Mouse (Mus musculus): Measurements from ENCODE around the gene Sap30l. TPM values are rescaled to one million over a fixed set of nuclear protein-coding genes. Genes with fewer than 3 reads are reported as not detected.

The Sap30l gene
- total RNA-seq (2015; ENCODE audit: low replicate concordance) = 1.8 and 11.7 TPM in 2 replicates
- total RNA-seq (2017; ENCODE audit: low replicate concordance) = 1.3 and 5.9 TPM in 2 replicates

DNA sequence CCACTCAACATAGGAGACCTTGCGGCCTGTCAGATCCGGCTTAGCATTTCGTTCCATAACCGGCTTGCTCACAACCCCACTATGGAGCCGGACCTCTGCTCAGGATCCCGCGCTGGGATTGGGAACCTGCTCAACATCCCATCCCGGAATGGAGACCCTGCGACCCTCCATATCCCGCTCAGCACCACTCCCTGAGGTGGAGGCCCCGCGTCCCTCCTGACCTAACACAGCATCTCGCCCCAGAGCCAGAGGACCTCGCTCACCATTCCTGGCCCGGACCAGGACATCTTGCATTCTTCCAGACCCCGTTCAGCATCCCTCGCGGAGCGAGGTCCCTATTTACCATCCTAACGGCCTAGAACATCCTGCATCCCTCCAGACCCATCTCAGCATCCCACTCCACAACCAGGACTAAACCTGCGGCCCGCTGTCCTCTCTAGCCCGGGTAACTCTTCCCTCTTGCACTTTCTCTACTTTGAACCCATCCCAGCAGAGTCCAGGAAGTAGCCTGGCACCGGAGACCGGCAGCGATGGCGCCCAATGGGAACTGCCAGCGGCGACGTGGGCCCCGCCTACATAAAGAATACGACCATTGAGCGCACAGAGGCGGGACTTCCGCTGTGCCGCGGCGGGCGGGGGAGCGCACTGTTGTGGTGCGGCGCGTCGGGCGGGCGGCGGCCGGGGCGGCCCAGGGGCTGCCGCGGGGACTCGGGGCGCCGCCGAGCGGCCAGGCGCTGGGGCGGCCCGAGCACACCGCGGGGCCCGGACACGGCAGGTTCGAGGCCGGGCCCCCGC is at the start of gene Sap30l:
TSS of gene Sap30l (plus strand) at position 667 of the 795 bp plus-strand sequence.
- peak; percentile 100 for ATAC-seq (replicated peaks; ENCODE audit: low FRiP score, poor library complexity, severe bottlenecking)

DNA sequence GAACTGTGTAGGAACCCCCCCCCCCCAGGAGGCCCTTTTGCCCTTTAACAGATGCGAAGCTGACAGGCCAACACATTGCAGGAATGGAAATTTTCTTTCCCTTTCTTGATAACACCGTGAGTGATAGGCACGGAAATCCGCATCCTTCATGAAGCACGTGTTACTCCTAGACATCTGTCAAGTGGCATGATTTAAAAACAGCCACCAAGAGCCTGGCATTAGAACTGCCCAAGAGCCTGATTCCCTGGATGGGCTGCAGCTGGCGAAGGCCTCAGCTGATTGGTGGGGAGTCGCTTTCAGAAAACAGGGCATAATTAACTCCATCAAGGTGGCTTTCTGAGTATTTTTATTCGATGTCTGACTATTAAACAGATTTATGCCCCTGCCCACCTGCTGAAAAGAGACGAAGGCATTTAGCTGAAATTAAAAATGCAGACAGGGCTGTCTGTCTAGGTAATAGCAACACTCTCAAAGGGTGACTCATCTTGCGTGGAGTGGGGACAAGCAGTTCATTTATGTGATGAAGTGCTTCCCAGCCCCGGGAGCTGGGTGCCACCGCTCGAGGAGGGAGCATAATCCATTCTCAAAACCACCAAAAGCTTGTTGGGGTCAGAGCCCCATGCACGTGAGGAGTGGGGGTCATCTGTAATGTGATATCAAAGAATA is 47.8 kb upstream of the Sap30l start:
- ATAC-seq (replicated peaks; ENCODE audit: low FRiP score, poor library complexity, severe bottlenecking) = no peak

DNA sequence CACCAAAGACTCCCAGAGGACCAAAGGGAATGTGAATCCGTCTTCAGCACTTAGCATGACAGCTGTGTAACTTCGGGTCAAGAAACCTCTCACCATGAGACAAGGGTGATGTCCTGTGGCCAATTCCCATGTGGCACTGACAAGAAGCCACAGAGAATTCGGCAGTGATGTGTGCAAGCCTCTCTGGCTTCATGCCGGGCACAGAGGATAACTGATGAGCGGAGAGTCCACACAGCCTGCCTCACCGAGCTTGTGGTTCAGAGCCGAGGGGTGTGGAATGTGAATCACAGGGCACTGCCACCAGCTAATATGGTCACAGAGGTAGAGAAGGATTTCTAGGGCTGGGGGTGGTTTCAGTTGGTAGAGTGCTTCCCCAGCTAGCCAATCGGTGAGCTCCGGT is 42.8 kb upstream of the Sap30l start:
- no peak for ATAC-seq (replicated peaks; ENCODE audit: low FRiP score, poor library complexity, severe bottlenecking)

DNA sequence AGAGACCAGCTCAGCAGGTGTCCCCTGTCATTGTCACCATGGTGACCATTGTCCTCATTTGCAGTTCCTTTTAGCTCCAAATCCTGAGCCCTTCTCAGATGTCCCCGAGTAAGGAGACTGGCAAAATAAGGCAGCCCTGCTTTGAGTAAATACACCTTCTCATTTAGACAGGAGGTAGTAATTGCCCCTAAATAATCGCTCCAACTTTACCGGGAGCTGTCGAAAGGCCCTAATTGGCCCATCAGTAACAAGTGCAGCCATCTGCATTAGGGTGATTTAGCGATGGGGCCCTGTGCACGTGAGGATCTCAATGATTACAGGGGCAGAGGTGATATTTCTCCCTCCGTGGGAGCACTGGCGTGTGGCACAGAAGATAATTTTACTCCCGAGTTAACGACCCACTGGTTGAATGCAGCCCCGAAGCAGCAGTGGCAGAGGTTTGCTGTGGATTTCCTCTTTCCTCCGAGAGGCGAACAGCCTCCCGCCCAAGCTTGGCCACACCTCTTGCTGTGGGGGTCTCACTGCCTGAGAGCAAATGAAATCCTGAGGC is 40.9 kb upstream of the Sap30l start:
- no peak for ATAC-seq (replicated peaks; ENCODE audit: low FRiP score, poor library complexity, severe bottlenecking)

DNA sequence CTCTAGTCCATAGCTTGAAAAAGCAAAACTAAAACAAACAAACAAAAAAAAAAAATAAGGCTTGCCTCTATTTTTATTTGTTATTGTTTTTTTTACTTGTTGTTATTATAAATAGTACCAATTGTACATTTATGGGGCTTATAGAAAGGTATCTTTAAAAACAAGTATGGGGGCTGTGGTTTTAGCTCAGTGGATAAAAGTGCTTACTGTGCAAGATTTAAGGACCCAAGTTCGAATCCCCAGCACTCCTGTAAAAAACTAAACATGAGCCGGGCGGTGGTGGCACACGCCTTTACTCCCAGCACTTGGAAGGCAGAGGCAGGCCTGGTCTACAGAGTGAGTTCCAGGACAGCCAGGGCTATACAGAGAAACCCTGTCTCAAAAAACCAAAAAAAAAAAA is 40.1 kb upstream of the Sap30l start:
- no peak for ATAC-seq (replicated peaks; ENCODE audit: low FRiP score, poor library complexity, severe bottlenecking)

DNA sequence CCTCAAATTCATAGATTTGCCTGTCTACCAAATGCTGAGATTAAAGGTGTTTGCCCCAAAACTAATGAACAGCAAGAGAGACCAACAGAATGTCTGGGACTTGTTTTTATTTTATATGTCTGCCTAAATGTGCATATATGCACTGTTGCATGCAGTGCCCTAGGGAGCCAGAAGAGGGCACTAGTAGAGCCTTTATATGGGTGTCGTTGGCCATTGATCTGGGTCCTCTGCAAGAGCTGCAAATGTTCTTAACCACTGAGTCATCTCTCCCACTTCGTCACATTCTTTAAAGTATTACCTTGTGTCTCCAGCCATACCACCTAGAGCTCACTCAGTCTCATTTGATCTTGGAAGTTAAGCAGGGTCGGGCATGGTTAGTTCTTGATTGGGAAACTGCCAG is 37.3 kb upstream of the Sap30l start:
- 0 out of 2 replicates have a peak, but pooled peaks have one; percentile 39 for ATAC-seq (replicated peaks; ENCODE audit: low FRiP score, poor library complexity, severe bottlenecking)

DNA sequence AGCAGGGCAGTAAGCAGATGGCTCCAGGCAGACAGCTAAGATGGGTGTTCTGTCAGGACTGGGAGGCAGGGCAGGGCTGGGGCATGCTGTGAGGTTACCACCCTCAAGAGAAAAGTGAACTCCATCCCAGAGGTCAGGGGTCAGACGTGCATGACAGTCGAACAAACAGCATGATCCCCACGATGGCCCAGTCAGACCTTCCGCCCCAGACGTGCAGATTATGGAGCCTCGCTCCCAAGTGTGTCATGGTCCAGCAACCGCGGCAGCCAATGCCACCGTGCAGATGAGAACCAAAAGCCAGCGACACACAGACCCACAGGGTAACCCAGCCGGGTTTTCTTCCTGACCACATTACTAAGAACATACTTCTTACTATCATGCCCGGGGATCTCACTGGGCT is 34.8 kb upstream of the Sap30l start:
- no peak for ATAC-seq (replicated peaks; ENCODE audit: low FRiP score, poor library complexity, severe bottlenecking)

DNA sequence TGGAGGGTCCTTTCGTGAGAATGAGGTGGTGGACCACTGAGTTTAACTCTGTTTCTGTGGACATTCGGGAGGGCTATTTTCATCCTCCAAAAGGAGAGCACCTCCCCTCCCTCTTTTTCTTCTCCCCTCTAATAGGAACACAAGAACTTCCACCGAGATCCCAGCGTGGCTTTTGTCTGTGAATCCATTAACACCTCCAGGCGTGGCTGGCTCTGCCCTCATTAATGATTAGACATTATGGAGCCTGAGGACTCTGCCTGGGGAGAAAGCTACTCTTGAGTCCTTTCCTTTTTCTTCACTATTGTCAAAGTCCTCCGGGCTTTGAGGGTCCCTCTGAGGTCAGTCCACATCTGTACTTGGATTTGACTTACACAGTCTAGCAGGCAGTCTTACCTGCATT is 34.3 kb upstream of the Sap30l start:
- ATAC-seq (replicated peaks; ENCODE audit: low FRiP score, poor library complexity, severe bottlenecking) = no peak

DNA sequence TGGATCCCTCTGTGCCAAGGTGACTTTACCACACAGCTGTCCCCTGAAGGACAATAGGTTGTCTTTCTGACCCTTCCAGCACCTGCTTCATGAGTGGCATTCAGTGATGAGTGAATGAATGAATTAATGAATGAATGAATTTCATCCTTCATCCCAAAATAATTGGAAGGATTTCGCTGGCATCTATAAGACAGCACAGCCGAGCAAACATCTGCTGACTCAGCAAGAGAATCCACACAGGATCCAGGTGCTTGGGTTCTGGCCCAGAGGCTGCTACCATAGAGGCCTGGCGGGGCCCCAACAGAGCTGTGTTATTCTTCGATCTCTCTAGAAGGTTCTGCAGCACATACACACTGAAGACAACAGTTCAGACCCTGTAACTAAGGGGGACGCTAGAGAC is 30.7 kb upstream of the Sap30l start:
- ATAC-seq (replicated peaks; ENCODE audit: low FRiP score, poor library complexity, severe bottlenecking) = no peak

DNA sequence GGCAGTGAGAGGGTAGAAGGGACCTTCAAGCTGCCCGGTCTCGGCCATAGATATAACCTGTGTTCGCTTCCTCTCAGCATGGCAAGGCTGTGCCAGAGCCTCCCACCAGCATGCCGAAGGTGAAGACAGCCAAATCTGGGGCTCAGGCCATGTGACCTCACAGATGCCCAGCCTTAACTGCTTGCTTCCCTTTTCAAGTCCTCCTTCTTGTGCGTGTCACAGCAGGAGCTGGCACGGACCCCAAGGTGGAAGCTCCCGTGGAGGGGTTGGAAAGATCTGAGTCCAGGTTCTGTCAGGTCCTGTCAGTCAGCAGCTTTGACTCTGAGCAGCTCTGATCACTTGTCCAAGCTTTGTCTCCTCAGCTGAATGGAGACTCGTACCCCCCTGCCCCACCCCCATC is 29.8 kb upstream of the Sap30l start:
- ATAC-seq (replicated peaks; ENCODE audit: low FRiP score, poor library complexity, severe bottlenecking) = no peak

DNA sequence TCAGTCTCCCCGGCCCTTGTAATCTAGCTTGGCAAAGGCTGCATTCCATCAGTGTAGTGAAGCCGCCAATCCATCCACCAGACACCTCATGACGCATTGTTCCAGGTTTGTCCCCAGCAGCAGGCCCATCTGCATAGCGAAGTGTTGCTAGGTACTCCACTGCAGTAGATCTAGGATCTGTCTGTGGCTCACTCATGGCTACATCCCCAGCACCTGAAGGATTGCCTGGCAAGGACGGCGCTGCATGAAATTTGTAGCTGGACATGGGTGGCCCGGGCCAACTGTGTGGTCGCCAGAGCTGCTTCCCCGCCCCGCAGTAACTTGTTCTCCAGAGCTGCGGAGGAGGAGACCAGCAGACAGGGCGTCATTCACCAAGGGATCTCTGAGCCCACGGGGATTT is 28.0 kb upstream of the Sap30l start:
- no peak for ATAC-seq (replicated peaks; ENCODE audit: low FRiP score, poor library complexity, severe bottlenecking)

DNA sequence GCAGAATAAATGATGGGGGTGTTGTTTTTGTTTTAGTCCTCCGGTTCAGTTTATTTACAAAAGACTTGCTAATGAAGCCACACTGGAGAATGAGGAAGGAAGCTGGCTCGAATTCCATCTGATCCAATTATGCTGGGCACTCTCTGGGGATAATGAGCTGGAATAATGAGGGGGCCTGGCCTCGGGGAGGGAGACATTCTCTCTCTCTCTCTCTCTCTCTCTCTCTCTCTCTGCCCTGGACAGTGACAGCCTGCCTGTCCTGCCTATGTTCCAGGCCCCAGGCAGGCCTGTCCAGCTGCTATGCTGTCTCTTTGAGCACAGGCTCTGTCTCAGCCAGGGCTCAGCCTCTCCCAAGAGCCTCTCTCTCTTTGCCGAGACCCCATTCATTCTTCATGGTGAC is 27.5 kb upstream of the Sap30l start:
- ATAC-seq (replicated peaks; ENCODE audit: low FRiP score, poor library complexity, severe bottlenecking) = no peak

DNA sequence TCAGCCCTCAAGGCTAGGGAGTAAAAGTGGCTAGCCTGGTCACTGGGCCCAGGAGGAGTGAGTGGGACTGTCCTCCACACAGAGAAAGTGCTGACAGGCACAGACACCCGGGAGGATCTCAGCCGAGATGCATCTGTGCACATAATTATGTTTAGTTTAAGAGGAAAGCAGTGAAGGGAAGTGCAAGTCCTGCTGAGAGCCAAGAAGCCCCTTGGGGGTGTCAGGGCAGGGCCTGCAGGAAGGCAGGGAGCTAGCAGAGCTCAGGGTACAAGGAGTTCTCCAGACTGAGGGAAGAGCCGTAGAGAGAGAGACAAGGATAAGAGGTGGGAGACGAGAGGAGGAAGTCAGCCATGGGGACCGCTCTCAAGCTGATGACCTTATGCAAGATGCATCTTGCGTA is 25.6 kb upstream of the Sap30l start:
- no peak for ATAC-seq (replicated peaks; ENCODE audit: low FRiP score, poor library complexity, severe bottlenecking)

DNA sequence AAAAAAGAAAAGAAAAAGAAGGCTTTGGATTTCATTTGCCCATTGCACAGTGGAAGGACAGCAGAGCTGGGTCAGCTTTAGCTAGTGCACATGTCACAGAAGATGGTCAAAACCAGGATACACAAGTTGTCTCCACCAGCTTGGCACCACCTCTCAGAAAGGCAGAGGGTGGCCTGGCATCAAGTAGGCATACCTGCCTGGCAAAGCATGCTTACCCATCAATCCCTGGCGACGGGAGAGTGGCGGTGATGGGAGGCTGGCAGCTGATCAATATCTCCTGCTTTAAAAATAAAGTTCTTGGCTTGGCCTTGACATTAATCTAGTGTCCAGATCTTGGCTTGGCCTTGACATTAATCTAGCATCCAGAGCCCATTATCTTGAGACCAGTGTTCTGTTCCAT is 24.9 kb upstream of the Sap30l start:
- no peak for ATAC-seq (replicated peaks; ENCODE audit: low FRiP score, poor library complexity, severe bottlenecking)

DNA sequence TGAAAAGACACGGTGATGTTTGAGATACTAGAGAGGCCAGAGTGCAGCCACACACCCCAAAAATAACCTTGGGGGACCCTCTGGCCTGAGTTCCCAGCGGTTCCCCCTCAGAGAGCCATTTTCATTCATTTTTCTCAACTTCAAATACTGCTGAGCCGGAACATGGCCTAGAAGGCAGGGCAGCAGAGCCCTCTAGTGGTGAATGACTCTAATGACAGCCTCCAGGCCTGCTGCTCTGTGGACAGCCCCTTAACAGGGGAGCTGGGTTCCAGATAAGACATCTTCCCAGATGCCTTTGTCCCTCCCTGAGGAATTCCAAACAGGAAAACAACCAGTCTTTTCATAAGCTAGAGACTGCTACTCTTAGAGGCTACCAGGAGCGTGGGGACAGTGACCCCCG is 23.1 kb upstream of the Sap30l start:
- peak; percentile 71 for ATAC-seq (replicated peaks; ENCODE audit: low FRiP score, poor library complexity, severe bottlenecking)

DNA sequence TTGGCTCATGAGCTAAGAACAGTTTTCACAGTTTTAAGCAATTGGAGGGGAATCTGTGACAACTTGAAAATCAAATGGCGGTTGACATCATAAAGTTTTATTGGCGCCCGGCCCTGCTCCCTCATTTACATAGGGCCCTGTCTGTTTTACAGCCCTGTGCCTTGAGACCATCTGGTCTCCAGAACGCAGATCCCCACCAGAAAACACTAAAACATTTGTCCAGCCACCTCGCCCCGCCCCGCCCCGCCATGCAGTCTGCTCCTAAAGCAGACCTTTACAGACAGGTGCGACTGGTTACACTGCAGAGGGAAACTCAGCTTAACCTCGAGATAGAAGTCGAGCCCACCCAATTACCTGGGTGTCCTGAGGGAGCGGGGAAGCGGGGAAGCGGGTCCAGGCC is 21.6 kb upstream of the Sap30l start:
- no peak for ATAC-seq (replicated peaks; ENCODE audit: low FRiP score, poor library complexity, severe bottlenecking)

DNA sequence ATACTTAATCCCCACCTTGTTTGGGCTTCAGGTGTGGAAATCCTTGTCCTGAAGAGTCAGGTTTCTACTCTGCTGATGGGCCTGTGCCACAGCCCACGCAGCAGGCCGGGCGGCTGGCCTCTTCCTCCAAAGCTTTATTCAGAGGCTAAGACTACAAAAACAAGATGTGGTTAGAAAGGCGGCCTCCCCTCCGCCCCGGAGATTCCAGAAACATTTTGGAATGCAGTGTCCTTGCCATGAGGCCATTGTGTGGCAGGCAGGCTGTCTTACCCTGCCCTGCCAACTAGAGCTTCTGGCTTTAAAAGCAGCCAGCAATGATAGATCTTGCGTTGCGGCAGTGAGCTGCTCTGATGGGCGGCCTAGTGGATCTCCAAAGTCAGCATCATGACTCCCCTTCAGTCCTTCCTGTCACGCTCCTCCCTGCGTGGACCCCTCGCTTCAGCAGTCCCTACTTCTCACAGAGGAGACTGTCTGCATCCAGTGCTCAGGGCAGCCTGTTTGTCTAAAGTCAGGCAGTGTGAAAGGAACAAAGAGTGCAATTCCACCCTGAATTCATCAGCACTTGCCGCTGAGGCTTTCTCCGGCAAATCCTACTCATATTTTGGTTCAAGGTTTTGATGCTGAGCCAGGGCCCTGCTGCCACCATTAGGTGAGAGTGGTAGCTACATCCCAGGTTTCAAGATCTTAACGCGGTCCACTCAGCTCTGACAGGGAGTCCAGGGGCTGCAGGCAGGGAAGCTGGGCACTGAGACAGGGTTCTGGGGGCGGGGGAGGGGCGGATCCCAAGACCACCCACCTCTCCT is 14.6 kb upstream of the Sap30l start:
- no peak for ATAC-seq (replicated peaks; ENCODE audit: low FRiP score, poor library complexity, severe bottlenecking)

DNA sequence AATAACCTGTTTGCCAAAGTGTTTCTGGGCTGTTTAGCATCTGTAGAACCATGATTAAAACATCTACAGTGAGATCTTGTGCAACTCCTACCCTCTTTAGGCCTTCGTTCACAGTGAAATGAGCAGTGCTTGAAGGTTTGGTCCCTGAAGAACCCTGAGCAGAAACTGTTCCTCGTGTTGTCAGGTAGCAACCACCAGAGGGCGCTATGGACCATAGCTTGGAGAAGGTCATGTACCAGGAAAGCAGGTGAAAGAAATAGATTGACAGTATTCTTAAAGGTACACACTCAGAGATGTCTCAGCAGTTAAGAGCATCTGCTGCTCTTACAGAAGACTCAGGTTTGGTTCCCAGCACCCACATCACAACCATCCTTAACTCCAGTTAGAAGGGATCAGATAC is 13.5 kb upstream of the Sap30l start:
- ATAC-seq (replicated peaks; ENCODE audit: low FRiP score, poor library complexity, severe bottlenecking) = peak; percentile 55

DNA sequence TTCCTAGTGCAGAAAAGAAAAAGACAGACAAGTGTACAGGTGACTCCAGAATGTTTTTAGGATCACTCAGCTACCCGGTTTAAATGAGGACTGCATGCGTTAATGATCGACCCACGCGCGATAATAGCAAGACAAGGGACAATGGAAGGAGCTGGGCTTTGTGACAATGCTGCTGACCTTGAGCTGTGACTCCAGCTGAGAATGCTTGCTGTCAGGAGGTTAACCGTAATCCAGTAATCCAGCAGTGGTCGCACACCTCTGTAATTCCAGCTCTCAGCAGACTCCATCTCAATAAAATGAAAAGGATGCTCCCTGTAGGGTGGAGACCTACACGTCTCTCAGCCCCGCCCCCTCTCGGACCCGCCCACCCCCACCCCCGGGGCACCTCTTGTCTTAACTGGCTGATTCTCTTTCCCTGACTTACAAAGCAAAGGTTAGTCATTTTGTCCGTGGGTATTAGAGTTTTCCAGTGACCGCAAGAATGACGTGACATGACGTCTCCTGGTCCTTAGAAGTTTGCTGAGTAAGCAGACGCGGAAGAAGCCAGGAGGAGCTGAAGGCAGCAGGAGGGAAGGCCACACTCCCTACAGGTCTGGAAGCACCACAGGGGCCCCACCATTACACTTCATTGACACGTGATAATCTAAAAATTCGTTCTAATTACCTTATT is 10.4 kb upstream of the Sap30l start:
- no peak for ATAC-seq (replicated peaks; ENCODE audit: low FRiP score, poor library complexity, severe bottlenecking)

DNA sequence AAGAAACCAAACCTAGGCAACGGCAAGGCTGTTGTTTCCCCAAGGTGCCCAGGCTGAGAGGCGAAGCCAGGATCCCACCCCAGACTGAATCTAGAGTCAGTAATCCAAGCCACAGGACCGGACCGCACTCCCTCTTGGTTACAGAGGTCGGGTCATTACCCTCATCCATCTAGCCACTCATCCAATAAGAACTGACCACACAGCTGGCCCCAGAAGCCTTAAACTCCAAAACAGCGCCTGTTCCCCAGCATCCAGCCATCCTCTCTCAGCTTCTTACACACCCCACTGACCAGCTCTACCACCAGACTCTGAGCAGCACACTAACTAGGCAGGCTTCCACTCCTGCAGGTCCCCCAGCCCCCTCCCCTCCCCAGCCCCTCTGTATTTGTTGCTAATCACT is 6.4 kb upstream of the Sap30l start:
- ATAC-seq (replicated peaks; ENCODE audit: low FRiP score, poor library complexity, severe bottlenecking) = no peak

Measured in erythroid progenitor cell, adult 5-6 weeks (primary cell).